Mouse (Mus musculus) adipocyte (in vitro differentiated cells): ENCODE data around the gene Cope.
A peak's percentile ranks its signal among the peaks of the same experiment; 100 is the strongest.

ENCODE experiments used
- DNase-seq: peaks from one replicate; pipeline ENCODE4 v3.0.0-alpha.2; 2016; ENCODE audit warnings: low spot score

The Cope gene

DNA sequence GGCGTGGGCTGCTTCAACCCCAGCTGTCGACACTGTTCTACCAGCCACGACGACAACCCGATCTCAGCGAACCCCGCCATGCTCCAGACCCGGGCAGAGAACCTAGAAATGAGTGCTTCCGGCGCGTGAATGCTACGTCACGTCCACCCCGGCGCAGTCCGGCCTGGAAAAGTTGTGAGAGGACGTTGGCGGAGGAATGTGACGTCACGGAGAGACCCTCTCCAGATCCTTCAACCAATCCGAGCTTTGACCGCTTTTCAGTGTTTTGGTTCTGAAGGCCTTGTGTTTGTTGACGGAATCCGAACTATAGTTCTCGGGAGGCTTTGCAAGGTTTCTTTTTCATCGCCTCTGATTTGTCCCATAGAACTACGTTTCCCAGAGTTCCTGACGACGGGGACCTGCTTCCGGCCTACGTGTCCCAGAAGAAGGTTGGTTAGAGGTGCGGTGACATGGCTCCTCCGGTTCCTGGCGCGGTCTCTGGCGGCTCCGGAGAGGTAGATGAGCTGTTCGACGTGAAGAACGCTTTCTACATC, at the start of gene Cope, which contains the start of gene Ddx49:
Gene Cope, plus strand, starts transcription at position 161 of the 533 bp plus-strand sequence.
Gene Ddx49, minus strand, starts transcription at position 132 of the 533 bp plus-strand sequence.
- DNase-seq, result peak; percentile 97

GRCm38 (mm10) chr8:70254628-70255027, 47.7 kb upstream of the Cope start:
- DNase-seq, result no peak

DNA sequence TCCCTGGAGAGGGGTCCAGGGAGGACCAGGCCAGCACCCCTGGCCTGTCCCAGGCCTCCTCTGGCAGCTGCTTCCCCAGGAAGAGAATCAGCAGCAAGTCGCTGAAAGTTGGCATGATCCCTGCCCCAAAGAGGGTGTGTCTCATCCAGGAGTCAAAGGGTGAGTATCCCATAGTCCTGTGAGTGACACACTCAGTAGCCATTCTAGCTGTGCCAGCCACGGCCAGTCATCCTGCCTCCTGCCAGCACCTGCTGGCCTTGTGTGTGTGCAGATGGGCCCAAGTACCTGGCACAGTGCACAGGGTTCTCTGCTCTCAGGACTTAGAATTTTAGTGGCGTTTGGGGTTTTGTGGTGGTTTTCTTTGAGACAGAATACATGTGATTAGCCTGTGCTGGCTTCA, 44.9 kb upstream of the Cope start:
- DNase-seq, result no peak

DNA sequence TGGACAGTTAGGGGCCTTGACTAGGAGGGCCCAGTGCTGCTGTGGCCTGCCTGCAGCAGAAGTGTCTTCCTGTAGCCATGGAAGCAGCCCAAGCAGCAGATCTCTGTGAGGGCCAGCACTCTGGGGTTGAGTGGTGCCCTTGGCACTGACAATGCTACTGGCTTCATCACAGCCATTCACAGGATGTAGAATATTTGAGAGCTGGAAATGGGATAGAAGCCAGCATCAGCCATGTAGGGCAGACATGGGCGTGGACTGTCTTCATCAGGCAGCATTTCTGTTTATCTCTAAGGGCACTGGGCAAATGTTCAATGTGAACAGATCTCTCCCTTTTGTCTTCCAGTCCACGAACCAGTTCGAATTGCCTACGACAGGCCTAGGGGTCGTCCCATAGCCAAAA, 43.7 kb upstream of the Cope start:
- no peak for DNase-seq

DNA sequence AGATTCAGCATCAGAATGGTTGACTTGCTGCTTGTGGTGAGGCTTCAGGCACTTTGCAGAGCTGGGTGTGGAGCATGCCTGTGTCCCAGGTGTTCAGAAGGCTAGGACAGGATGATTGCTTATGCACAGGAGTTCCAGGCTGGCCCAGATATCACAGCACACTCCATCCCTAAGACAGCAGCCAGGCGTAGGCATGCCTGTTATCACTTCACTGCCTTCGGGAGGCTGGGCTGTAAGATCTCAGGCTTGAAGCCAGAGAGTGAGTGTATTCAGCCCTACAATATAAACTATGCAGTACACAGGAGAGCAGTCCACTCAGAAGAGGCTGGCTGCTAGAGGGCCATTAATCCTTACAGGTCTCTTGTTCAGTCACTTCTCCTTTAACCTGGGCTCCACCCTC, 43.3 kb upstream of the Cope start:
- DNase-seq, result no peak

- no peak for DNase-seq
Observed at GRCm38 (mm10) chr8:70267674-70268073, 34.6 kb upstream of the Cope start.

GRCm38 (mm10) chr8:70268311-70268710, 34.0 kb upstream of the Cope start:
- DNase-seq, result peak; percentile 37

DNA sequence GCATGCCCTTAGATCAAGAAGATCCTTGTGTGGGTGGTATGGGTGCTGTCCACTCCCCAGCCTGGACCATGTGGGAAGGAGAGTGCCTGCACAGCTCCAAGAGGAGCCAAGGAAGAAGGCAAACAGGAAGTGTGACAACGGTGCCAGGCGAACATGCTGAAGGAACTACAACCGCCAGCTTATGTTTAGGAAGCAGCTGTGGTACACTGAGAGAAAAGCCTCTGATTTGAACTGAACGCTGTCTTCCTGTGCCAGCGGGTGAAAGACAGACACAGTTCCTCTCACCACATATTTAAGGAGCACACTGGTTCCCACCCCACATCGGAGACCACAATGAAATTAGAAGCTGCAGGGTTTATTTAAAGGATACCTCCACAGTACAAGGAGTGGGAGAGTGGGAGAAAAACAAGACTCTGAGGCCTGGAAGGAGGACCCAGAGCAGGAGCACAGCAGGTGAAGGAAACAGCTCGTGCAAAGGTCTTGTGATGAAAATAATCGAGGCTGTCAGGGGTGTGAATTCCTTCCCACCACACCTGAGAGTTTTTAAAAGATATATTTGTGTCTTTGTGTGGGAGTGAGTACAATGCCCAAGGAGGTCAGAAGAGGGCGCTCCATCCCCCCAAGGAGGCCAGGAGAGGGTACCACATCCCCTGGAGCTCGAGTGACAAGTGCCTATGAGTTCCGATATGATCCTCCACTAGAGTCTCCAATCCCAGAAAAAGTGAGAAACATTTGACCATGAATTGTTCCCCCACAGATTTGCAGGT, 33.3 kb upstream of the Cope start:
- peak; percentile 28 for DNase-seq

DNA sequence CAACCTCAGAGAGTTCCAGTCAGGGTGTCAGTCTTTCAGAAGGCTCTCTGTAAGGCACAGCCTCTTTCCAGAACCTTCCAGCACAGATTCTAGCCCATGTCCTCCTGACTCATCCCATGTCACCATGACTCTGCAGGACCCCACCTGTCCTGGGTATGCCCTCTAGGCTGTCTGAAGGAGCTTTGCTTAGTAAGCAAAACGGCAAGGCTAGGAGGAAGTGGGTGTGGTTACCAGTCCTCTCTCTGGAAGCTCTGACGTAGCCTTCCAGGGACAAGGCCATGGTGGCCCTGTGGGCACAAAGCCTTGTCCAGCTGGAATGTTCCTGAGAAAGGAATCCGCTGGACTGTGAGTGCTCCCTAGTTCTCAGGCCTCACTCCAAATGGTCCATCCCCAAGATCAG, 29.4 kb upstream of the Cope start:
- DNase-seq, result no peak

GRCm38 (mm10) chr8:70274350-70274749, 28.0 kb upstream of the Cope start:
- no peak for DNase-seq

- DNase-seq, result no peak
Observed at GRCm38 (mm10) chr8:70276476-70276875, 25.8 kb upstream of the Cope start.

DNA sequence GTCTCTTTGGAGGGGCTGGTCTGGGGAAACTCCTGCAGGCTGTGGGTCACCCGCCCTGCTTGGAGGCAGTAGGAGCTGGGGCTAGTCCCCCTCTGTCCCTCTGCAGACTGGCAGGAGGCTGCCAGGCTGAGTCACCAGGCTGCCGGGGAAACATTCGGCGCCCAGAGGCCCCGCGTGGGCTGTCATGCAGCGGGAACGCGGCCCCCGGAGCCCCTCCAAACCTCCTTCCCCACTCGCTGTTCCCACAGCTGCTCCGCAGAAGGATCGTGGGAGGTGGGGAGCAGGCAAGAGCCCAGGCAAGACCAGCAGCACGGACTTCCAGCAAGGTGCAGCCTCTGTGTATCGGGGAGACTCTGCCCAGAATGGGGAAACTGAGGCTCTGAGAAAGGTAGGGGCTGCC, 24.1 kb upstream of the Cope start:
- DNase-seq, result no peak

GRCm38 (mm10) chr8:70279266-70279665, 23.1 kb upstream of the Cope start:
- no peak for DNase-seq

GRCm38 (mm10) chr8:70281001-70281400, 21.3 kb upstream of the Cope start:
- DNase-seq, result no peak

GRCm38 (mm10) chr8:70282603-70283135, 19.6 kb upstream of the Cope start, which contains the start of gene Homer3:
Gene Homer3, plus strand, starts transcription at chr8:70282827.
- peak; percentile 81 for DNase-seq

DNA sequence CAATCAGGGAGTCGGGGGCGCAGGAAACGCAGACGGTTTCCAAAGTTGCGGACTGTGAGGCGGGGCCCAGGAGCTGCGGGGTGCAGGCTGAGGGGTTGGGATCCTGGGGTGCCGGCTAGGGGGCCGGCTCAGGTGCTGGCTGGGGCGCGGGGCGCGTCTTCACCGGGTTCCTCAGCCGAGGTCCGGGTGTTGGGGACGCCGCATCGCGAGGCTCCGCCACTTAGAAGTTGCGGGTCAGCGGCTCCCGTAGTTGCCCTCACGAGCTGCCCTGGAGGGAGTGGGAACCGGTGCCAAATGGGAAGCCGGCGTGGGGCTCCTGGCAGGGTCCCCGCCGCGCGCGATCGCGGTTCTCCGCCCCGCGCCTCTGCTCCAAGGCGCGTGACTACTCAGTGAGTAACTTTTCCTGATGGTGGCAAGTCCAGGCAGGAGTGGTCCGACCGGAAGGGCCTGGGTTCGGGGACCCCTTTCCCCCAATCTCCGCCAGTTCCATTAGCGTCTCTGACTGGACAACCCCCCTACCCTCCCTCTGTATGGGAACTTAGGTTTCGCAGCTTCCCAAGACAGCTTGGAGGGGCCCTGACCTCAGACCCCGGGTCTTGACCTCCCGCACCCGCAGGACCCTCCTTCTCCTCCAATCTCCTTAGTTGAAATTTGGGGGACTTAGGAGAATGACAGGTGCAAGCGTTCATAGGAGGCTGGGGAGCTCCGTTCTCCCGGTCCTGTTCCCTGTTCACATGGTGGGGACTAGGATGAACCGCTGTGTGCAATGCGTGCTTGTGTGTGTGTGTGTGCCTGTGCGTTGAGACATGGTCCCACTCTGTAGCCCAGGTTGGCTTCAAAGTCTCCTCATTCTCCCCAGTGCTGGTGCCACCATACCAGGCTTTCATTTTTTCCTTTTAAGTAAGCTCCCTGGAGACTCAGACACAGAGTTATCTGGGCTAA, 18.9 kb upstream of the Cope start:
- no peak for DNase-seq

DNA sequence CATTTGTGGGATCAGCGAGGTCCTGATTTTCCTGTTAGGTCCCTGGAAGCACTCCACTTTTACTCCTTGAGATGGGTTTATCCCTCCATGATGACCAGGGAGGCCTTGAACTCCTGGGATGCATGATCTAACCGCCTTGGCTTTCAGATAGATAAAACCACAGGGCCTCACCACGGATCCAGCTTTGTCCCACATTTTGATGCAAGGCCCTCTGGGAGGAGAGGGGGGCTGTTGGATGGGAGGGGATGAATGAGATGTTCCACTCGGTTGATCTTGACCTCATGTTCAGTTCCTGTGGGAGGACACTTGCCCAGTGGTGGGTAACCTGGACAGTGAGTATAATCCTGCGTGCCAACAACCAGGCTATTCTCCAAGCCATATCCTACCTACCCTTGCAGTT, 17.9 kb upstream of the Cope start:
- DNase-seq, result no peak

GRCm38 (mm10) chr8:70285304-70285703, 17.0 kb upstream of the Cope start:
- no peak for DNase-seq

- no peak for DNase-seq
Observed at GRCm38 (mm10) chr8:70286737-70287136, 15.6 kb upstream of the Cope start.

GRCm38 (mm10) chr8:70293988-70294405, 8.3 kb upstream of the Cope start:
- peak; percentile 45 for DNase-seq

DNA sequence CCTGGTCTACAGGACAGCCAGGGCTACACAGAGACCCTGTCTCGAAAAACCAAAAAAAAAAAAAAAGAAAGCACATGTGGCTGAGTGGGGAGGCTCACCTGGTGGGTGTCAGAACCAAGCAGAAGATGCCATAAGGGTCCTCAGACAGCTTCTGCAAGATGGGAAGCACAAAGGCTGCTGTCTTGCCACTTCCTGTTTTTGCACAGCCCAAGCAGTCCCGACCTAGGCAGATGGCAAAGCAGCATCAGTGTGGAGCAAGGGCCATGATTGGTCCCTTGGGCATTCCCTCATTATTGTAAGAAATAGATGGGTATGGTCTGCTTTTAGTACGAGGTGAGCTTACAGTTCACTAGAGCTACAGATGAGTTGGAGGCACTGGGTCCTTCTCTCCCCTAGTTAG, 1.4 kb upstream of the Cope start:
- DNase-seq, result no peak

DNA sequence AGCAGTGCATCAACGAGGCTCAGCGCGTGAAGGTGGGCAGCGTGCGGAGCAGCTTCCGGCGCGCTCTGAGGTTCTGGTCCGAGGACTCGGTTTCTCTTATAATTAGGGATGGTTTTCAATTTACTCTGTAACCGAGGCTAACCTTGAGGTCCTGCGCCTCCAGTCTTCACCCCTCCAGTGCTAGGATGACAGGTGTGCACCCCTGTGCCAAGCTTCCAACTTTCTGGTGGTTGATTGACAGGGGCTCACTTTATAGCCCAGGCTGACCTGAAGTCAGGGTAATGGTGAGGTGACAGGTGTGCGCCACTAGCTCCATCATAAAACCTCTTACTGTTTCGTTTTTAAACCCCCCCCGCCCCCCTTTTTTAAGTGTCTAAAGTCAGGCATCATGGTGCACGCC, 583 bp downstream of the Cope start:
- DNase-seq, result no peak
